Mouse (Mus musculus) megakaryocyte, embryonic 14.5 days (primary cell): Measurements from ENCODE around the gene Arsa.

ENCODE experiments used
- FLI1 ChIP-seq: IDR thresholded peaks from 2 replicates; pipeline ENCODE4 v1.6.1; 2012; ENCODE audit warnings: low read length, inconsistent platforms, mixed read lengths
- GATA1 ChIP-seq: IDR thresholded peaks from 3 replicates; pipeline ENCODE4 v1.6.1; 2012; ENCODE audit warnings: mixed read lengths, low read length, inconsistent platforms, borderline replicate concordance

DNA sequence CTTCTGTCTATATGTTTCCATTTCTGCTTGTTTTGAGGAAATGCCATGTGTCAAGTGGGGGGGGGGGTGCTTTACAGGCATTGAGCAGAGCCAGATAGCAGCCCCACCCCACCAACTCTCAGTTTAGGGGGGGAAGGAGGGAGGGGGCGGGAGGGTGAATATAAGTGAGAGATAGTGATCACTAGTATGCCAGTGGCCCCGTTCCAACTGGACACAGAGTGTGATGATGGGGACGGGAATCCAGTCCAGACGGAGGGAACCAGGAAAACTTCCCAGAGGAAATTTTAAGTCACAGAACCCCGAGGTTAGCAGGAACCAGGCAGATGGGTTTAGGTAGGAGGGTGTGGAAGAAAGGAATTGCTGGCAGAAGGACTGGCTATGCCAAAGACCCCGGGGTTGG, 21.6 kb downstream of the Arsa start:
- TF ChIP-seq GATA1 (no peak), FLI1 (no peak)
